Mouse (Mus musculus) leukemia stem cell, adult 10-12 weeks (primary cell): ENCODE measurements around the gene Pnmal2. TPM values are rescaled to one million over a fixed set of nuclear protein-coding genes. Genes with fewer than 3 reads are reported as not detected.

Experiments
- polyA plus RNA-seq: library from polyadenylated mRNA; stranded (reverse); fragments of >175 nt; gene quantifications from 2 replicates; pipeline ENCODE4 v1.2.3, GENCODE M21; 2012; ENCODE audit warnings: low replicate concordance

Pnmal2 gene
- 0.15 TPM in 1 of 2 replicates, not detected in the other for polyA plus RNA-seq

DNA sequence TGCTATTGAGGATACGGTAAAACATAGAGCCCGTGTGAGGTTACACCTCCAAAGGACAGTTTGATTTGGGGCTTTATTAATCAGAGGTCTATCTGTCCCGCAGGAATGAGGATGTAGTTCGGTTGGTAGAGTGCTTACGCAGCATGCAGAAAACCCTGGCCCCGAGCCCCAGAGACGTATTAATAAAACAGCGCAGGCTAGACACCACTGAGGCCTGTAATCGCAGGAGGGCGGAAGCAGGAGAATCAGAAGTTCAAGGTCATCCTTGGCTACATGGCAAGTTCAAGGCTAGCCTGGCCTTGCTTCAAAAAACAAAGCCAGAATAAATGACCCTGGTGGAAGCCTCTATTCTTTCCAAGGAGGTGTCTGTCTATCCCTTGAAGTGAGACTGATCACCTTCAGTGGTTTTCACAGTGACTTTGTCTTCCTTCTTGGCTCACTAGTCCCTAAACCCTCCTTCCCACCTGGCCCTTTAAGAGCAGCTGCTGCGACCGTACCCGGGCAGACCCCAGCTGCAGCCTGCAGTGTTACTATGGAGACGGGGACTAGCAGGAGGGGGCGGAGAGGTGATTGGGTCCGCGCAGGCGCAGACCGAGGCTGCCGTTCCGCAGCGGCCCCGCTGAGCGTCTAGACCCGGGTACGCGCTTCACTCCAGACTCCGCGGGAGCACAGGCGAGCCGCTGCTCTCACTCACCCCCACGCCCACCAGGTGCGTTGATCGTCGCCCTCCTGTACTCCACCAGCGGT lies at the start of gene Pnmal2:
Gene Pnmal2 (plus strand): TSS at position 622 of the 747 bp plus-strand sequence.

DNA sequence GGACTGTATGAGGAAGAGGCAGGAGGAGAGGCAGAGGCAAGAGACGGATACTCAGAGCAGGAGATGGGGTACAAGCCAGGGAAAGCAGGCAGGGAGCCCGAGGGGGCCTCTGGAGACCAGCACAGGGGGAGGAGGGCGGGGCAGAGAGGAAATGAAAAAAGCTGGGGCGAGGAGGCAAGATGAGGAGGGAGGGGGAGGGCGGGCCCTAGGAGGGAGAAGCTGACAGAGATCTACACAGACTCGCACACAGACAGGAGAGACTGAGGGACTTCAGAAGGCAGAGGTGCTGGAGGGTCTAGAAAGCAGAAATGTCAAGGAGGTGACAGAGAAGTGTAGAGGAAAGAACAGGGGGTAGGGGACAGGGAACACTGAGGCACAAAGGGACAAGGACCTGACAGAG lies 38.2 kb upstream of the Pnmal2 start, which contains the start of gene Ptgir:
Gene Ptgir (plus strand): TSS at position 210 of the 400 bp plus-strand sequence.

DNA sequence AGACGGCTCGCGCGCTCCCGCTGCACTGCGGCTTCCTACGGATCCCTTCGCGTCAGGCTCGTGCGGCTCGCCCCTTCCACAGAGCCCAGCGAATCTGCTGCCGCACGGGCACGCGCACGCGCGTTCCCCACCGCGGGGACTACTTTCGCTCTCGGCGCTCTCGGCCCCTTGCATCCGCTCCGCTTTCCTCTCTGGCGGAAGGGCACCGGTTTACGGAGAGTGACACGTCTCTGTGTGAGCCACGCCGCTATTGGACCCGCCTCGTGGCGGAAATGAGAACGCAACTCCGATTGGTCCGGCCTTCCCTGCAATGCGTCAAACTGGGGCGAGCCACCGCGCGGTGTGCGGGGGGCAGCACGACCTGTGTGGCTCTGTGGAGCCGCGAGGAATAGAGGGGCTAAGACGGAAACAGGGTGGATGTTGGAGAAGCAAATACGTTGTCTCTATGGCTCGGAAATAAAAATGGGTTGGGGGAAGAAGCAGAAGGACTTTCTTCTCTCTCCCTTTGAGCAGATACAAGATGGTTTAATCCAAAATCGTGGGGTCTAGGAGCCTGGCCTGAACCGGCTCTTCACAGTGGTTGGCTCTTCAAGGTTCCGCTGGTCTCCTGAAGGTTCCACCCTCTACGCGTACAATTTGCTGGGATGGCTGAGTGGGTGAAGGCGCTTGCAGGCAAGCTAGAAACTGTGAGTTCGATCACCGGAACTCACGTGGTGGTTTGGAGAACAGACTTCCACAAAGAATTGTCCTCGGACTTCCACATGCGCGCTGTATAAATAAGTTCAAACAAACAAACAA lies 20.2 kb upstream of the Pnmal2 start, which contains the start of gene Calm3:
Gene Calm3 (minus strand): TSS at position 78 of the 798 bp plus-strand sequence.

DNA sequence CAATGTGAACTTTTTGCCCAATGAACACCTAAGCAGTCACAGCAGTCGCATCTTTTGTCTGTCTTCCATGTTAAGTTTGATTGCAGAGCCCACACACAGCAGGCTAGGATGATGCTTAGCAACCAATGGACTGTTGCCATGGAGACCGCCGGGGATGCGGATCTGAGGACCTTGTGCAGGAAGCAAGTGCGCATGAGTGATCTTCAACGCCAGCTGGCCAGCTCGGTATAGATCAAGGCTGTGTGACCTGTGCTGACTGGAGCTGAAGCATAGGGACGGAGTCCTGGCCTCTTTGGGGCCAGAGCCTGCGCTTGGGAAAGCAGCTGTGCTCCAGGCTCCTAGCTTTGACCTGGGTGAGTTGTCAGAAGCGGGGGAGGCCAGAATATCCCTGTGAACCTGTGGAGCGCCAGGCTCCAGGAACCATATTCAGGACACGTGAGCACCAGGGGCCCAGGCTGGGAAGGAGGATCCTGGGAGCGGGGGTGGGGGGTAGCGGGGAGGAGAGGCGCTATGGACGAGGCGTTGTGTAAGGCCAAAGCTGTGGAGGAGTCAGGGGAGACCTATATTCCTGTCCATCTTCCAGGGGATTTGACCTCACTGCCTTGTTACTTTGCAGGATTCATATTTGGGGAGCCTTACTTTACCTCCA lies 15.2 kb downstream of the Pnmal2 start, which contains the start of gene Pnmal1:
Gene Pnmal1 (plus strand): TSS at position 141 of the 649 bp plus-strand sequence.

DNA sequence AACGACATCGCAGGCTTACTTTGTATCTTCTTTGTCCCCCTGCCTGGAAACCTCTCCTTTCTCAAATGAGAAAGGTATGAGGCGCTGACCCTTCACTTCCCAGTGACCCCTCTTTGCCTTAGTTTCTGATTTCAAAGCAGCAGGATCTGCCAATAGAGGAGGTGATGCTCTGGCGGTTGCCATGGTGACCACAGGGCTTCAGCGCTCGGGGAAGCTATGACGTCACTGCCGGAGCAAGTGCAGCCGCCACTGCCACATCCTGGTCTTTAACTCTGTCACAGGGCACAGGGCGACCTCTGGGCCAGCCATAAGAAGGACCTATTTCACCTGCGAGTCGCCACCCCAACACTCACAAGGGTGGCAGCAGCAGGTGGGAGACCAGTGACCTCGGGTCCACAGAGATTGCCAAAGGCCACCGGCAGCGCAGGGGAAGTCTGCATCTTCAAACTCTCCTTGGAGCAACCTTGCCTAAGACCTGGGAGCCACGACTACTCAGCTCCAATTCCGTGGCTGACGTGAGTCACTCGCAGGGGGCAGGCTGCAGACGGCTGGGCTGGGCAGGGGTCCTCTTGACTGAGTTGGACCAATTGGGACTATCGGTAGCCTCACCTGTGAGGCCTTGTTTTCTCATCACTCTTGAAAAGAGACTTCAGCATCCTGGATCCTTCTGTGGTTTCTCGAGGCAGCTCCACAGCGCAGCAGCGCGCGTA lies 38.5 kb downstream of the Pnmal2 start, which contains the start of gene Gm42372:
Gene Gm42372 (plus strand): TSS at position 228 of the 710 bp plus-strand sequence.

DNA sequence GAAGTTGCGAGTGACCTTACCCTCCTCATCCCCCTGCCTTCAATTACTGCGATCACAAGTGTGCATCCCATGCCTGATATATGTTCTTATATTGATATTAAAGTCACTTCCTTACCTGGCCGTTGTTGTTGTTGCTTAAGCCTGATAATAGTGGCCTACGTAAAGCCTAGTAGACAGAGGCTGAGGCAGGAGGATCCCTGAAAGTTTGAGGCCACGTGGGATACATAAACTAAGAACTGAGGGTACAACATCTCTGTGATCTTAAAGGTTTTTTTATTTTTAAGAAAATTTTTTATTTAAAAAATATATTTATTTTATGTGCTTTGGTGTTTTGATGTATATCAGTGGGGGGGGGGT lies 47.9 kb downstream of the Pnmal2 start, which contains the start of gene Ccdc8:
Gene Ccdc8 (plus strand): TSS at position 258 of the 357 bp plus-strand sequence.

Other genes starting within 250 kb of the Pnmal2 start
- not detected in 2 replicates for gene Ceacam9, start 222.8 kb upstream of the Pnmal2 start, polyA plus RNA-seq
- gene Ap2s1, start 206.3 kb upstream of the Pnmal2 start, polyA plus RNA-seq, result 337 and 641 TPM in 2 replicates
- 57.8 and 110 TPM in 2 replicates for gene Slc1a5, start 163.3 kb upstream of the Pnmal2 start, polyA plus RNA-seq
- gene Strn4, start 128.8 kb upstream of the Pnmal2 start, polyA plus RNA-seq, result 110 and 114 TPM in 2 replicates
- 34.4 and 47.5 TPM in 2 replicates for gene Fkrp, start 128.0 kb upstream of the Pnmal2 start, polyA plus RNA-seq
- gene Prkd2, start 101.8 kb upstream of the Pnmal2 start, polyA plus RNA-seq, result 33.2 and 65.6 TPM in 2 replicates
- 0.61 and 1.2 TPM in 2 replicates for gene Dact3, start 69.4 kb upstream of the Pnmal2 start, polyA plus RNA-seq
- not detected in 2 replicates for gene Gng8, start 52.9 kb upstream of the Pnmal2 start, polyA plus RNA-seq
- 0.28 and 0.76 TPM in 2 replicates for gene Ptgir, start 38.2 kb upstream of the Pnmal2 start, polyA plus RNA-seq
- 1,517 and 1,958 TPM in 2 replicates for gene Calm3, start 20.6 kb upstream of the Pnmal2 start, polyA plus RNA-seq
- 0.09 TPM in 1 of 2 replicates, not detected in the other for gene Pnmal1, start 15.0 kb downstream of the Pnmal2 start, polyA plus RNA-seq
- 0.12 and 0.33 TPM in 2 replicates for gene Gm42372, start 38.4 kb downstream of the Pnmal2 start, polyA plus RNA-seq
- gene Ccdc8, start 48.0 kb downstream of the Pnmal2 start, polyA plus RNA-seq, result 0.12 and 0.42 TPM in 2 replicates
- gene Ppp5c, start 83.2 kb downstream of the Pnmal2 start, polyA plus RNA-seq, result 104 and 116 TPM in 2 replicates
- gene Hif3a, start 117.7 kb downstream of the Pnmal2 start, polyA plus RNA-seq, result 6.1 and 9.2 TPM in 2 replicates
- not detected in 2 replicates for gene Psg16, start 129.4 kb downstream of the Pnmal2 start, polyA plus RNA-seq
- not detected in 2 replicates for gene Ceacam3, start 205.6 kb downstream of the Pnmal2 start, polyA plus RNA-seq